Mouse (Mus musculus) kidney, postnatal 0 days (tissue): ENCODE measurements around the gene Ddias. TPM values are rescaled to one million over a fixed set of nuclear protein-coding genes. Genes with fewer than 3 reads are reported as not detected.

Experiments used
- ATAC-seq: fragments of 200-750 bp; cut with Nextera tagmentation; replicated peaks from 2 replicates; pipeline ENCODE4 v1.8.0; 2017; ENCODE audit warnings: low read depth, moderate number of reproducible peaks, moderate TSS enrichment, moderate library complexity; ENCODE audit not compliant: low FRiP score
- DNase-seq: peaks from one replicate; pipeline ENCODE4 v3.0.0-alpha.2; 2016; ENCODE audit warnings: low spot score
- H3K27ac ChIP-seq: fragments of 300-500 bp; sonication (generic); 2 replicates; pipeline ENCODE4 v1.5.1; 2014; ENCODE audit warnings: mild to moderate bottlenecking
- H3K27me3 ChIP-seq: fragments of 300-500 bp; sonication (generic); 2 replicates; pipeline ENCODE4 v1.6.1; 2014; ENCODE audit warnings: low read length, mixed read lengths; ENCODE audit not compliant: insufficient read depth
- H3K36me3 ChIP-seq: fragments of 300-500 bp; sonication (generic); 2 replicates; pipeline ENCODE4 v1.6.1; 2014; ENCODE audit warnings: low read length, mixed read lengths; ENCODE audit not compliant: insufficient read depth
- H3K4me1 ChIP-seq: fragments of 300-500 bp; sonication (generic); replicated peaks from 2 replicates; pipeline ENCODE4 v1.6.1; 2014; ENCODE audit warnings: antibody characterized with exemption, low read length, mixed read lengths; ENCODE audit not compliant: insufficient read depth
- H3K4me2 ChIP-seq: fragments of 300-500 bp; sonication (generic); 2 replicates; pipeline ENCODE4 v1.6.1; 2014; ENCODE audit warnings: mild to moderate bottlenecking, low read length, moderate library complexity, mixed read lengths
- H3K4me3 ChIP-seq: fragments of 300-500 bp; sonication (generic); replicated peaks from 2 replicates; pipeline ENCODE4 v1.5.1; 2014; ENCODE audit warnings: low read depth, low read length
- H3K9ac ChIP-seq: fragments of 300-500 bp; sonication (generic); 2 replicates; pipeline ENCODE4 v1.6.1; 2014; ENCODE audit warnings: low read depth, low read length
- H3K9me3 ChIP-seq: fragments of 300-500 bp; sonication (generic); replicated peaks from 2 replicates; pipeline ENCODE4 v1.6.1; 2016; ENCODE audit warnings: low read length, inconsistent platforms, mixed read lengths
- CTCF ChIP-seq: IDR thresholded peaks from 2 replicates; pipeline ENCODE4 v1.5.1; 2016; ENCODE audit warnings: antibody characterized with exemption, low read depth, mild to moderate bottlenecking, moderate library complexity
- WGBS: fragments of 180-500 bp; shearing (Covaris S2); extraction: QIAGEN DNeasy Blood & Tissue Kit; methylation state at CpG from one replicate; pipeline ENCODE4 v1.1.7; 2014; 5-methylcytosine and 5-hydroxymethylcytosine counted together
- polyA plus RNA-seq: library from polyadenylated mRNA; unstranded; fragments of >200 nt; fragmentation: Nextera tagmentation; extraction: Ambion mirVana; gene quantifications from 2 replicates; pipeline ENCODE4 v1.2.1, GENCODE M21; 2015

Gene Ddias
- polyA plus RNA-seq, 1 experiment from 2014 or later = 6.2 TPM

DNA sequence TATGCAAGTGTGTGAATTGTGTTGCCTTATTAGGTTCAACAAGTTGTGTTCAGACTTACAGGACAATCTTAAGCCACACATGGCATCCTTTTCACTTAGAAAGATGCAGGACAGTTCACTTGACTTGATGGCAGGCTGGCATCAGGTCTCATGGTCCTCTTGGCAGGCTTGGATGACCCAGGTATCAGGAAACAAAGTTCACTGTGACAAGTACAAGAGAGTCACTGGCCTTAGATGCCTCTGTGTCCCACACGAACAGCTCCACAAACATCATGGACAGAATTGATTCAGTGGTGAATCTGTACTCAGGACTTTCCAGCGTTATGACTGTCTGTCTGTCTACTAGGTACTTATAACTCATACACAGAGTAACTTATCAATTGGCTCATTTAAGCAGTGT lies 39.7 kb downstream of the Ddias start:
- Histone ChIP-seq H3K4me3 (no peak overlapping the region), H3K27ac (no peak overlapping the region)

DNA sequence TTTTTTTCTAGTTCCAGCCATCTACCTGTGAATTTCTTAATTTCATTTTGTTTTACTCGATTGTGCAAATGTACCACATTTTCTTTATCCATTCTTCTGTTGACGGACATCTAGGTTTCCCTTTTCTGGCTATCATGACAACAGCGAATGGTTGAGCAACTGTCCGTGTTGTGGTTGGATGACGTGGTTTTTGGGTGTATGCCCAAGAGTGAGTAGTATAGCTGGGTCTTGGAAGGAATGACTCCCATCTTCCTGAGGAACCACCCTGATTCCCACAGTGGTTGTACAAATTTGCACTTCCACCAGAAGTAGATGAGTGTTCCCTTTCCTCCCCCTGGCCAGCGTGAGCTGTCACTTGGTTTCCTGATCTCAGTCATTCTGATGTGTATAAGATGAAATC lies 41.7 kb downstream of the Ddias start:
- H3K9me3 ChIP-seq = no peaks in the 10 kb centered on the region
- ATAC-seq (no peak), DNase-seq (no peak)
- H3K27me3 ChIP-seq = no peaks in the 10 kb centered on the region
- H3K4me1 ChIP-seq = no peaks in the 10 kb centered on the region
- TF ChIP-seq CTCF = no peak
- H3K4me2 ChIP-seq = no peak overlapping the region
- no peak overlapping the region for H3K9ac ChIP-seq
- no peak overlapping the region for H3K27ac ChIP-seq
- 91% methylated on average over 6 of the region's 6 CpGs for WGBS
- no peaks in the 10 kb centered on the region for H3K36me3 ChIP-seq
- H3K4me3 ChIP-seq = no peak overlapping the region

More for the DNA sequence above, 39.7 kb downstream of the Ddias start:
- no peak for TF ChIP-seq CTCF
- H3K27me3 ChIP-seq = no peaks in the 10 kb centered on the region
- 81% methylated on average over 2 of the region's 2 CpGs for WGBS
- no peaks in the 10 kb centered on the region for H3K9me3 ChIP-seq
- H3K4me1 ChIP-seq = no peaks in the 10 kb centered on the region
- H3K4me2 ChIP-seq = no peak overlapping the region
- DNase-seq (no peak), ATAC-seq (no peak)
- no peak overlapping the region for H3K9ac ChIP-seq
- no peaks in the 10 kb centered on the region for H3K36me3 ChIP-seq

DNA sequence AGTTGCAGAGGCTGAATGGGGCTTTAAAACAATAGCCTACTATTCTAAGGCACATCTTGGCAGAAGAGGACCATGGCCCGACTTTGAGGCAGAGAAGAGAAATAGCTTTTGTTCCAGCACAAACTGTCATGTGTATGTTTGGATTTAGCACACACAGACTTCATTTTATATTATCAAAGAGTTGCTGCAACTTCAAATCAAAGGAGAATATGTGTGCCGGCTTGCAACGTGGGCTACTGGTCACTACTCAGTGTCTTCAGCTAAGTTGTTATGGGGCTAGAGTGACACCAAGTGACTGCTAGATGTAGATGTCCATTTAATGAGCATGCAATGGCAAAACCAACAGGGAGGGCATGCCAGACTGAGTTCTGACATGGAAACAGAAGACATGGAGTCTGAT lies 46.1 kb downstream of the Ddias start:
- Histone ChIP-seq H3K36me3 (no peaks in the 10 kb centered on the region), H3K27me3 (no peaks in the 10 kb centered on the region), H3K9me3 (no peaks in the 10 kb centered on the region), H3K4me3 (no peak overlapping the region), H3K9ac (no peak overlapping the region), H3K4me1 (no peaks in the 10 kb centered on the region), H3K27ac (no peak overlapping the region), H3K4me2 (no peak overlapping the region)
- ATAC-seq (no peak), DNase-seq (peak; percentile 61)
- TF ChIP-seq CTCF = peak; percentile 62; the same call in 1 of the 2 replicates
- 50% methylated on average over 3 of the region's 3 CpGs for WGBS

GRCm38 (mm10) chr7:92826248-92826647 lies 47.8 kb downstream of the Ddias start:
- WGBS = 83% methylated on average over 3 of the region's 3 CpGs
- no peak for DNase-seq
- Histone ChIP-seq H3K36me3 (no peaks in the 10 kb centered on the region), H3K9me3 (no peaks in the 10 kb centered on the region), H3K9ac (no peak overlapping the region), H3K27ac (no peak overlapping the region), H3K4me3 (no peak overlapping the region), H3K4me2 (no peak overlapping the region), H3K4me1 (no peaks in the 10 kb centered on the region), H3K27me3 (no peaks in the 10 kb centered on the region)
- TF ChIP-seq CTCF = no peak
- no peak for ATAC-seq

- TF ChIP-seq CTCF = no peak
- no peak overlapping the region for H3K4me2 ChIP-seq
- H3K27me3 ChIP-seq = no peaks in the 10 kb centered on the region
- 51% methylated on average over 1 of the region's 1 CpGs for WGBS
- H3K36me3 ChIP-seq = no peaks in the 10 kb centered on the region
- DNase-seq (no peak), ATAC-seq (no peak)
- no peak overlapping the region for H3K4me3 ChIP-seq
- no peak overlapping the region for H3K27ac ChIP-seq
- H3K9me3 ChIP-seq = no peaks in the 10 kb centered on the region
- no peaks in the 10 kb centered on the region for H3K4me1 ChIP-seq
- no peak overlapping the region for H3K9ac ChIP-seq
Measured at GRCm38 (mm10) chr7:92822409-92823101, 51.5 kb downstream of the Ddias start.

GRCm38 (mm10) chr7:92821871-92822270 lies 52.2 kb downstream of the Ddias start:
- DNase-seq (peak; percentile 56), ATAC-seq (no peak)
- Histone ChIP-seq H3K9ac (no peak overlapping the region), H3K4me3 (no peak overlapping the region), H3K4me1 (no peaks in the 10 kb centered on the region), H3K4me2 (no peak overlapping the region), H3K9me3 (no peaks in the 10 kb centered on the region), H3K36me3 (no peaks in the 10 kb centered on the region), H3K27ac (no peak overlapping the region), H3K27me3 (no peaks in the 10 kb centered on the region)
- TF ChIP-seq CTCF = no peak
- WGBS = 38% methylated on average over 4 of the region's 4 CpGs

DNA sequence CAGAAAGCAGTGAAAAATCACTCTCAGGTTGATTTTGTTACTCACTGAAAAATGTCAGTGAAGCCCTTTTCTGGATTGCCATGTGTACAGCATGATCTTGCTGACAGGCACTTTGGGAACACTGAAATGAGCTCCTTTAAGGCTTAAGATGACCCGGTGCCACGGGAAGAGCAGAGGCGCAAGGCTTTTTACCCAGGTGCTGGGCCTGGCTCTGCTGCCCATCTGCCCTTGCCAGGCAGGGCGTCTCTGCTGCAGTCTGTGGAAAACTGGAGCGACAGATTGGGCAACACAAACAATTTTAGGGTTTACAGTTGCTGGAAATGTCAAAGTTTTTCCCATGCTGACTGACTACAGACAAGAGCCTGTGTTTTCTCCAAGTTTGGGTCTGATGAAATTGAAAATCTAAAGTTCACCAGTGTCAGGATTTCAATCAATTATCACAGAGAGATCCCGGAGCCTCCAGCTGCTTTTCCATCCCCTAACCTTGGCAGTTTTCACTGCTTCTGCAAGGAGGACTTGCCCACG lies 53.0 kb downstream of the Ddias start:
- H3K9ac ChIP-seq = no peak overlapping the region
- H3K27ac ChIP-seq = no peak overlapping the region
- 74% methylated on average over 7 of the region's 7 CpGs for WGBS
- H3K27me3 ChIP-seq = no peaks in the 10 kb centered on the region
- TF ChIP-seq CTCF = no peak
- ATAC-seq (no peak), DNase-seq (no peak)
- no peaks in the 10 kb centered on the region for H3K9me3 ChIP-seq
- no peak overlapping the region for H3K4me2 ChIP-seq
- H3K4me3 ChIP-seq = no peak overlapping the region
- H3K36me3 ChIP-seq = no peaks in the 10 kb centered on the region
- no peaks in the 10 kb centered on the region for H3K4me1 ChIP-seq
